Mouse (Mus musculus) pancreas, adult 10 weeks (tissue): Measurements from ENCODE around the gene Gm49405. TPM values are rescaled to one million over a fixed set of nuclear protein-coding genes. Genes with fewer than 3 reads are reported as not detected.

Experiments
- polyA plus RNA-seq: library from polyadenylated mRNA; stranded (reverse); fragments of 350-450 nt; fragmentation: Illumina TruSeq; extraction: RNeasy Lipid Tissue Mini Kit (QIAGEN cat#74804); gene quantifications from one replicate; pipeline ENCODE4 v1.2.3, GENCODE M21; 2015; ENCODE audit warnings: low read depth, low replicate concordance; ENCODE audit not compliant: insufficient read depth

Gene Gm49405
- polyA plus RNA-seq, result 0.68 TPM

GRCm38 (mm10) chr19:4000119-4000900, at the start of gene Gm49405, which contains the start of gene Nudt8:
Gm49405 (plus strand) TSS chr19:4000626.
Nudt8 (plus strand) TSS chr19:4000580.

DNA sequence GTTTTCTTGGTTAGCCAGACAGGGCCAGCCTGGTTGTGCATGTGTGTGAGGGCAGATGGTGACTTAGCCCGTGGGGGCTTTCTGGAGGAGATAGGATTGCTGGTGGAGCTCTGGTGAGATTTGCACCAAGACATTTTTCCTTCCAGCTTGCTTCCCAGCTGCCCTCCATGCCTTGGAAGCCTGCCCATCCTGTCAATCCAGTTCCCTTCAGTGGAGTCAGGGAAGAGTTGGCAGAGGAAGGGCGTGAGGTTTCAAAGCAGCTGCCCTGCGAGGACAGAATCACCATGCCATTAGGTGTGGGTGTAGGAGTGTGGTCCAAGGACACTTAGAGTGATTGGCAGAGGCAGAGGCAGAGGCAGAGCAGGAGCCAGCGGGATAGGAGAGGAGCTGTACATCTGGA, 42.0 kb upstream of the Gm49405 start, which contains the start of gene Aldh3b3:
Gene Aldh3b3 (plus strand): TSS at position 176 of the 400 bp plus-strand sequence.

DNA sequence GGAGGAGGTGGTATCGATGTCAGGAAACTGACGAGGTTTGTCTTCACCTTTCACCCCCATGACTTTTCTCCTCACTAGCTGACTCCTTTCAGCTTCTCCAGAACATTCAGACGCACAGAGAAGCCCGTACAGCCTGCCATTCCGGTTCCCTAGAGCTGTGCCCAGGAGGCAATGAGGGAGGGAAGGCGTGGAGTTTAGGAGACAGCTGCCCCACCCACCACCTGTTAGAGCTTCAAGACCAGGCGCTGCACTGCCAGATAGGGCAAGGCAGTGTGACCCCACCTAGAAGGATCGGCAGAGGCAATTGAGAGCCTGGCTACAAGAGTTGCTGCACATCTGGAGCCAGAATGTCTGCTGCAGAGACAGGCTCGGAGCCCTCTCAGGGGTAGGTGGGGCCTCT, 28.2 kb upstream of the Gm49405 start, which contains the start of gene Aldh3b2:
Gene Aldh3b2 (plus strand): TSS at position 100 of the 400 bp plus-strand sequence.

DNA sequence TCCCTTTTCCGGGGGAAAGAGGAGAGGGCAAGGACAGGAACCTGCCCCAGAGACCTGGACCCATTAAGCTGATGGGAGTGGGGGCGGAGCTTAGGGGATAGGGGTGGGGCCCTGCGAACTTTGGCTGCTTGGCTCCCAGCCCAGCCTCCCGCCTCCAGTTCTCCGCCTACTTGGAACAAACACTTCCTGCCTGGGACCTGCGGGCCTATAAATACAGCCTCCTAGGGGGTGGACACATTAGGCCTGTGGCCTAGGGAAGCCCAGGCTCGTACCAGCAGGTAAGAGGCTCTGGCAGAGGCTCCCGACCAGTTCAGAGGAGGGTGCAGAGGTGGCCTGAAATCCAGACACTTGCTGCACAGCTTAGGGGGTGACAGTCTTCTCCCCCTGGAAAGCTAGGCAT, 14.1 kb upstream of the Gm49405 start, which contains the start of gene Acy3:
Gene Acy3 (plus strand): TSS at position 237 of the 400 bp plus-strand sequence.

GRCm38 (mm10) chr19:3992416-3992815, 8.0 kb upstream of the Gm49405 start, which contains the start of gene Tbx10:
Tbx10 (plus strand) TSS chr19:3992752.

DNA sequence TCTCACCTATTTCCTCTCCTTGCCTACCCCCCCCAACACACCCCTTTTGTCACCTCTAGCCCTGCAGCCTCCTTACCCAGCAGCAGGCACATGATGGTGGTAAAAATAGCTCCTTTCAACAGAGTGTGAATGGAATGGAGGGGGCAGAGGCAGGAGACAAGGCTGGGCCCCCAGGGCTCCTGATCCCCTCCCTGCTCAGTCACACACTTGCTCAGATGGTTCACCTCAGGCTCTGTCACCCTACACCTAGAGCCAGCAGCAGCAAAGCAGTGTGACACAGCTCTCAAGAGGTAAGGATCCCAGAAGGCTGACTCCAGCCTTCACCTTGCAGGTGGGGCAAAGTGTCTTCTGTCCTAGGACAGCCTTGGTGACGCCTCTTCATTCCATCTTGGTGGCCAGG, 2.7 kb downstream of the Gm49405 start, which contains the start of gene Doc2g:
Gene Doc2g (plus strand): TSS at position 202 of the 400 bp plus-strand sequence.

GRCm38 (mm10) chr19:4012432-4013022, 12.1 kb downstream of the Gm49405 start, which contains the start of gene Ndufv1:
Ndufv1 (minus strand) TSS chr19:4012806.

GRCm38 (mm10) chr19:4037788-4038232, 37.4 kb downstream of the Gm49405 start, which contains the start of gene Gstp1:
Gstp1 (minus strand) TSS chr19:4037985.

DNA sequence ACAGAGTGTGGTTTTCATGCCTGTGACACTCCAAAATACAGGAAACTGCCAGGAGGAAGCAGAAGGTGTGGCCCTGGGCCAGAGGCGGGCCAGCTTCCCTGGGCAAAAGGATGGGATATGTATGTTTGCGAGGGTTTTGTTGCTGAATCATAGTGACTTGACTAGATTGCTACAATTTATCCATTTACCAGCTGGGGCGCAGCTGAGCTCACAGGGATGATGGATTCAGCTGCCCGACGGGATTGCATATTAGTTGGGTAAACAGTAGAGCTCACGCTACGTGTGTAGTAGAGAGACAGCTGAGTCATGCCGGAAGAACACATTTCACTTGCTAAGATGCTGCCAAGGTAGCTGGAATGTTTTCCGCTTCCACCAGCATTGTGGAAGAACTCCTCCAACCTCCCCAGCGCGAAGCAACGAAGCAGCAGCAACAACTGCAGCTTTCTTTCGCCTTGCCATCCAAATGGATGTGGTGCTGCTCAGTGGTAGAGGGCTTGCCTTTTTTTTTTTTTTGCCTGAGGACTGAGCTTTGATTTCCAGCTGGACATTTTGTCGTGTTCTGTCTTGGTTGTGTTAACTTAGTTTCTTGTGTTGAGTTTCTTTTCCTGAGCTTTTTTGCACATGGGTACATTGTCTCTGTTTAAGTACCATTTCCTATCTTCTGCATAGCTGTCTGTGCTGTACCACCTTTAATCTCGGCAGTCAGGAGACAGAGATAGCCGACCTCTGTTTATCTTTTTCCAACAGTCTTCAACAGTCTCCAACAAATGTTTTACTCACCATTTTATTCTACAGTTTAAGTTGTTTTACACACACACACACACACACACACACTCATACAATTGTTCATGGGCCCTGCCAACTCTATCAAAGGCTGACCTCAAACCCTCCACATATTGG, 45.8 kb downstream of the Gm49405 start, which contains the start of gene Gstp2:
Gene Gstp2 (minus strand): TSS at position 58 of the 900 bp plus-strand sequence.

Other genes with a start within 250 kb of the Gm49405 start
- 11.8 TPM for gene Kmt5b, start 233.2 kb upstream of the Gm49405 start, polyA plus RNA-seq
- 61.3 TPM for gene Chka, start 148.9 kb upstream of the Gm49405 start, polyA plus RNA-seq
- 67.9 TPM for gene Tcirg1, start 93.5 kb upstream of the Gm49405 start, polyA plus RNA-seq
- 32.0 TPM for gene Ndufs8, start 87.9 kb upstream of the Gm49405 start, polyA plus RNA-seq
- gene Aldh3b1, start 70.8 kb upstream of the Gm49405 start, polyA plus RNA-seq, result 1.7 TPM
- 16.7 TPM for gene Unc93b1, start 65.4 kb upstream of the Gm49405 start, polyA plus RNA-seq
- not detected for gene Aldh3b3, start 42.0 kb upstream of the Gm49405 start, polyA plus RNA-seq
- gene Aldh3b2, start 28.3 kb upstream of the Gm49405 start, polyA plus RNA-seq, result 0.63 TPM
- 3.5 TPM for gene Acy3, start 14.1 kb upstream of the Gm49405 start, polyA plus RNA-seq
- gene Tbx10, start 7.9 kb upstream of the Gm49405 start, polyA plus RNA-seq, result not detected
- gene Nudt8, start within 50 bp of the Gm49405 start, polyA plus RNA-seq, result 9.6 TPM
- gene Doc2g, start 2.7 kb downstream of the Gm49405 start, polyA plus RNA-seq, result 5.5 TPM
- 42.7 TPM for gene Ndufv1, start 12.2 kb downstream of the Gm49405 start, polyA plus RNA-seq
- gene Gstp1, start 37.4 kb downstream of the Gm49405 start, polyA plus RNA-seq, result 449 TPM
- gene Gstp2, start 45.4 kb downstream of the Gm49405 start, polyA plus RNA-seq, result 112 TPM
- not detected for gene Gstp3, start 58.9 kb downstream of the Gm49405 start, polyA plus RNA-seq
- gene Cabp2, start 81.0 kb downstream of the Gm49405 start, polyA plus RNA-seq, result 118 TPM
- 35.8 TPM for gene Cdk2ap2, start 96.6 kb downstream of the Gm49405 start, polyA plus RNA-seq
- 10.6 TPM for gene Pitpnm1, start 99.4 kb downstream of the Gm49405 start, polyA plus RNA-seq
- 19.1 TPM for gene Aip, start 125.2 kb downstream of the Gm49405 start, polyA plus RNA-seq
- not detected for gene Gpr152, start 139.2 kb downstream of the Gm49405 start, polyA plus RNA-seq
- not detected for gene Cabp4, start 143.4 kb downstream of the Gm49405 start, polyA plus RNA-seq
- gene Coro1b, start 148.0 kb downstream of the Gm49405 start, polyA plus RNA-seq, result 31.1 TPM
- gene Ptprcap, start 153.0 kb downstream of the Gm49405 start, polyA plus RNA-seq, result 8.4 TPM
- 31.4 TPM for gene Rps6kb2, start 162.7 kb downstream of the Gm49405 start, polyA plus RNA-seq
- 1.00 TPM for gene Carns1, start 174.9 kb downstream of the Gm49405 start, polyA plus RNA-seq
- 0.87 TPM for gene Tbc1d10c, start 190.7 kb downstream of the Gm49405 start, polyA plus RNA-seq
- 54.4 TPM for gene Ppp1ca, start 191.4 kb downstream of the Gm49405 start, polyA plus RNA-seq
- 2.1 TPM for gene Rad9a, start 201.0 kb downstream of the Gm49405 start, polyA plus RNA-seq
- gene Clcf1, start 213.6 kb downstream of the Gm49405 start, polyA plus RNA-seq, result 2.8 TPM
- not detected for gene AC109138.7, start 213.7 kb downstream of the Gm49405 start, polyA plus RNA-seq
- gene Pold4, start 231.3 kb downstream of the Gm49405 start, polyA plus RNA-seq, result 14.6 TPM